Mouse (Mus musculus): ENCODE data around the gene Ift27. TPM values are rescaled to one million over a fixed set of nuclear protein-coding genes. Genes with fewer than 3 reads are reported as not detected.

Ift27 gene
- polyA plus RNA-seq, 1 experiment from 2014 or later = 61.6 TPM

- Histone ChIP-seq H3K27ac (ENCODE audit: low read length) (no peak overlapping the region), H3K9ac (replicated peaks; ENCODE audit: low read depth) (no peak overlapping the region), H3K4me1 (ENCODE audit: insufficient read depth, low read depth, low read length) (no peaks in the 10 kb centered on the region), H3K36me3 (ENCODE audit: insufficient read depth, low read length) (no peaks in the 10 kb centered on the region), H3K4me3 (ENCODE audit: low read depth, low read length) (no peak overlapping the region), H3K9me3 (ENCODE audit: low read length) (no peaks in the 10 kb centered on the region), H3K4me2 (replicated peaks; ENCODE audit: low read depth, low read length) (no peak overlapping the region), H3K27me3 (replicated peaks; ENCODE audit: insufficient read depth, low read length) (no peaks in the 10 kb centered on the region)
- WGBS = 52% methylated on average over 11 of the region's 11 CpGs
- DNase-seq (ENCODE audit: low spot score) (no peak), ATAC-seq (no peak)
- TF ChIP-seq CTCF (IDR thresholded peaks at IDR 0.05) = no peak
- TF ChIP-seq EP300 (IDR thresholded peaks at IDR 0.05) = no peak
Observed at GRCm38 (mm10) chr15:78153045-78153775, 20.7 kb downstream of the Ift27 start.

GRCm38 (mm10) chr15:78148565-78148964 lies 25.3 kb downstream of the Ift27 start:
- ATAC-seq = no peak
- no peak overlapping the region for H3K4me2 ChIP-seq (replicated peaks; ENCODE audit: low read depth, low read length)
- H3K27me3 ChIP-seq (replicated peaks; ENCODE audit: insufficient read depth, low read length) = no peaks in the 10 kb centered on the region
- TF ChIP-seq EP300 (IDR thresholded peaks at IDR 0.05) (no peak), CTCF (IDR thresholded peaks at IDR 0.05) (no peak)
- WGBS = 59% methylated on average over 7 of the region's 7 CpGs
- no peak overlapping the region for H3K9ac ChIP-seq (replicated peaks; ENCODE audit: low read depth)
- no peaks in the 10 kb centered on the region for H3K4me1 ChIP-seq (ENCODE audit: insufficient read depth, low read depth, low read length)
- H3K9me3 ChIP-seq (ENCODE audit: low read length) = no peaks in the 10 kb centered on the region
- H3K36me3 ChIP-seq (ENCODE audit: insufficient read depth, low read length) = no peaks in the 10 kb centered on the region
- no peak overlapping the region for H3K27ac ChIP-seq (ENCODE audit: low read length)
- no peak for DNase-seq (ENCODE audit: low spot score)
- no peak overlapping the region for H3K4me3 ChIP-seq (ENCODE audit: low read depth, low read length)

- WGBS = 58% methylated on average over 8 of the region's 8 CpGs
Observed at GRCm38 (mm10) chr15:78140226-78140625, 33.7 kb downstream of the Ift27 start.

GRCm38 (mm10) chr15:78134606-78135005 lies 39.3 kb downstream of the Ift27 start:
- Histone ChIP-seq H3K27ac (ENCODE audit: low read length) (no peak overlapping the region), H3K9ac (replicated peaks; ENCODE audit: low read depth) (no peak overlapping the region), H3K4me1 (ENCODE audit: insufficient read depth, low read depth, low read length) (no peaks in the 10 kb centered on the region), H3K36me3 (ENCODE audit: insufficient read depth, low read length) (no peaks in the 10 kb centered on the region), H3K4me2 (replicated peaks; ENCODE audit: low read depth, low read length) (no peak overlapping the region), H3K4me3 (ENCODE audit: low read depth, low read length) (no peak overlapping the region), H3K9me3 (ENCODE audit: low read length) (no peaks in the 10 kb centered on the region), H3K27me3 (replicated peaks; ENCODE audit: insufficient read depth, low read length) (no peaks in the 10 kb centered on the region)
- ATAC-seq = no peak
- 30% methylated on average over 6 of the region's 6 CpGs for WGBS
- DNase-seq (ENCODE audit: low spot score) = no peak
- TF ChIP-seq CTCF (IDR thresholded peaks at IDR 0.05) (no peak), EP300 (IDR thresholded peaks at IDR 0.05) (no peak)

More at GRCm38 (mm10) chr15:78140226-78140625, 33.7 kb downstream of the Ift27 start:
- no peak overlapping the region for H3K4me2 ChIP-seq (replicated peaks; ENCODE audit: low read depth, low read length)
- DNase-seq (ENCODE audit: low spot score) (no peak), ATAC-seq (no peak)
- H3K4me1 ChIP-seq (ENCODE audit: insufficient read depth, low read depth, low read length) = no peaks in the 10 kb centered on the region
- no peaks in the 10 kb centered on the region for H3K36me3 ChIP-seq (ENCODE audit: insufficient read depth, low read length)
- H3K4me3 ChIP-seq (ENCODE audit: low read depth, low read length) = no peak overlapping the region
- H3K27me3 ChIP-seq (replicated peaks; ENCODE audit: insufficient read depth, low read length) = no peaks in the 10 kb centered on the region
- H3K9ac ChIP-seq (replicated peaks; ENCODE audit: low read depth) = no peak overlapping the region
- H3K27ac ChIP-seq (ENCODE audit: low read length) = no peak overlapping the region
- no peak for TF ChIP-seq CTCF (IDR thresholded peaks at IDR 0.05)
- no peak for TF ChIP-seq EP300 (IDR thresholded peaks at IDR 0.05)
- H3K9me3 ChIP-seq (ENCODE audit: low read length) = no peaks in the 10 kb centered on the region

GRCm38 (mm10) chr15:78133389-78133788 lies 40.5 kb downstream of the Ift27 start:
- DNase-seq (ENCODE audit: low spot score) (no peak), ATAC-seq (no peak)
- no peaks in the 10 kb centered on the region for H3K4me1 ChIP-seq (ENCODE audit: insufficient read depth, low read depth, low read length)
- no peak overlapping the region for H3K4me2 ChIP-seq (replicated peaks; ENCODE audit: low read depth, low read length)
- no peaks in the 10 kb centered on the region for H3K27me3 ChIP-seq (replicated peaks; ENCODE audit: insufficient read depth, low read length)
- WGBS = 43% methylated on average over 2 of the region's 2 CpGs
- H3K9ac ChIP-seq (replicated peaks; ENCODE audit: low read depth) = no peak overlapping the region
- H3K36me3 ChIP-seq (ENCODE audit: insufficient read depth, low read length) = no peaks in the 10 kb centered on the region
- H3K4me3 ChIP-seq (ENCODE audit: low read depth, low read length) = no peak overlapping the region
- H3K27ac ChIP-seq (ENCODE audit: low read length) = no peak overlapping the region
- TF ChIP-seq CTCF (IDR thresholded peaks at IDR 0.05) = no peak
- TF ChIP-seq EP300 (IDR thresholded peaks at IDR 0.05) = no peak
- no peaks in the 10 kb centered on the region for H3K9me3 ChIP-seq (ENCODE audit: low read length)

GRCm38 (mm10) chr15:78119704-78120103 lies 54.2 kb downstream of the Ift27 start, which contains the start of gene Cacng2:
Gene Cacng2 (minus strand): TSS chr15:78120028.
- no peaks in the 10 kb centered on the region for H3K36me3 ChIP-seq (ENCODE audit: insufficient read depth, low read length)
- H3K27me3 ChIP-seq (replicated peaks; ENCODE audit: insufficient read depth, low read length) = peaks cover 4% of the 10 kb centered on the region
- no peak within 1 kb of the TSS for H3K27ac ChIP-seq (ENCODE audit: low read length)
- peak; percentile 97 for DNase-seq (ENCODE audit: low spot score)
- WGBS = under 1% methylated on average over 25 of the region's 42 CpGs
- no peak within 1 kb of the TSS for H3K9ac ChIP-seq (replicated peaks; ENCODE audit: low read depth)
- no peak within 1 kb of the TSS for H3K4me3 ChIP-seq (ENCODE audit: low read depth, low read length)
- H3K9me3 ChIP-seq (ENCODE audit: low read length) = no peaks in the 10 kb centered on the region
- ATAC-seq = peak; percentile 100
- no peaks in the 10 kb centered on the region for H3K4me1 ChIP-seq (ENCODE audit: insufficient read depth, low read depth, low read length)
- no peak within 1 kb of the TSS for H3K4me2 ChIP-seq (replicated peaks; ENCODE audit: low read depth, low read length)
- TF ChIP-seq EP300 (IDR thresholded peaks at IDR 0.05) = no peak
- TF ChIP-seq CTCF (IDR thresholded peaks at IDR 0.05) = peak; percentile 29
